Mouse (Mus musculus): ENCODE data around the gene Kcnma1. TPM values are rescaled to one million over a fixed set of nuclear protein-coding genes. Genes with fewer than 3 reads are reported as not detected.
A peak's percentile ranks its signal among the peaks of the same experiment; 100 is the strongest.

The Kcnma1 gene
- polyA plus RNA-seq (2012; rRNA removed) = 3.6 and 6.1 TPM in 2 replicates

- DNase-seq (ENCODE audit: low read depth, low spot score) = no peak
- 67% methylated on average over 3 of the region's 3 CpGs for WGBS
Measured at GRCm38 (mm10) chr14:24014391-24014790, at the start of gene Kcnma1. TSS of gene Kcnma1 (minus strand) at chr14:24014491.

- 40% methylated on average over 8 of the region's 8 CpGs for WGBS
- no peak for DNase-seq (ENCODE audit: low read depth, low spot score)
Measured at GRCm38 (mm10) chr14:24059747-24060146, 45.5 kb upstream of the Kcnma1 start.

- WGBS = 76% methylated on average over 4 of the region's 4 CpGs
- DNase-seq (ENCODE audit: low read depth, low spot score) = no peak
Measured at GRCm38 (mm10) chr14:24059287-24059686, 45.0 kb upstream of the Kcnma1 start.

GRCm38 (mm10) chr14:24051821-24052220 is 37.5 kb upstream of the Kcnma1 start:
- no peak for DNase-seq (ENCODE audit: low read depth, low spot score)
- 72% methylated on average over 2 of the region's 2 CpGs for WGBS

- WGBS = 56% methylated on average over 2 of the region's 2 CpGs
Measured at GRCm38 (mm10) chr14:24036609-24037008, 22.3 kb upstream of the Kcnma1 start.

GRCm38 (mm10) chr14:24036208-24036535 is 21.9 kb upstream of the Kcnma1 start:
- DNase-seq (ENCODE audit: low read depth, low spot score) = no peak
- 37% methylated on average over 4 of the region's 4 CpGs for WGBS

More at GRCm38 (mm10) chr14:24036609-24037008, 22.3 kb upstream of the Kcnma1 start:
- DNase-seq (ENCODE audit: low read depth, low spot score) = no peak

- DNase-seq (ENCODE audit: low read depth, low spot score) = no peak
- WGBS = 34% methylated on average over 11 of the region's 11 CpGs
Measured at GRCm38 (mm10) chr14:24035486-24036207, 21.4 kb upstream of the Kcnma1 start.

GRCm38 (mm10) chr14:24032876-24033389 is 18.6 kb upstream of the Kcnma1 start:
- 83% methylated on average over 7 of the region's 7 CpGs for WGBS
- no peak for DNase-seq (ENCODE audit: low read depth, low spot score)

- WGBS = 51% methylated on average over 3 of the region's 3 CpGs
- DNase-seq (ENCODE audit: low read depth, low spot score) = no peak
Measured at GRCm38 (mm10) chr14:24032201-24032600, 17.9 kb upstream of the Kcnma1 start.

GRCm38 (mm10) chr14:24020718-24021117 is 6.4 kb upstream of the Kcnma1 start:
- WGBS = 75% methylated on average over 4 of the region's 4 CpGs

GRCm38 (mm10) chr14:24009978-24010377 is 4.3 kb downstream of the Kcnma1 start:
- no peak for DNase-seq (ENCODE audit: low read depth, low spot score)
- WGBS = 80% methylated on average over 1 of the region's 1 CpGs

More at GRCm38 (mm10) chr14:24020718-24021117, 6.4 kb upstream of the Kcnma1 start:
- no peak for DNase-seq (ENCODE audit: low read depth, low spot score)

- peak; percentile 56 for DNase-seq (ENCODE audit: low read depth, low spot score)
- WGBS = 6% methylated on average over 7 of the region's 7 CpGs
Measured at GRCm38 (mm10) chr14:24008252-24008651, 6.0 kb downstream of the Kcnma1 start.

- no peak for DNase-seq (ENCODE audit: low read depth, low spot score)
- 24% methylated on average over 2 of the region's 2 CpGs for WGBS
Measured at GRCm38 (mm10) chr14:24006276-24006675, 8.0 kb downstream of the Kcnma1 start.

- DNase-seq (ENCODE audit: low read depth, low spot score) = no peak
Measured at GRCm38 (mm10) chr14:24004471-24005271, 9.6 kb downstream of the Kcnma1 start.

GRCm38 (mm10) chr14:24003450-24004381 is 10.6 kb downstream of the Kcnma1 start:
- 2% methylated on average over 68 of the region's 85 CpGs for WGBS

More at GRCm38 (mm10) chr14:24004471-24005271, 9.6 kb downstream of the Kcnma1 start:
- WGBS = under 1% methylated on average over 80 of the region's 82 CpGs

GRCm38 (mm10) chr14:24002647-24003046 is 11.6 kb downstream of the Kcnma1 start:
- WGBS = 49% methylated on average over 5 of the region's 5 CpGs
- DNase-seq (ENCODE audit: low read depth, low spot score) = no peak

More at GRCm38 (mm10) chr14:24003450-24004381, 10.6 kb downstream of the Kcnma1 start:
- DNase-seq (ENCODE audit: low read depth, low spot score) = no peak

GRCm38 (mm10) chr14:23997912-23998311 is 16.4 kb downstream of the Kcnma1 start:
- WGBS = 86% methylated on average over 6 of the region's 6 CpGs

GRCm38 (mm10) chr14:23995831-23996230 is 18.5 kb downstream of the Kcnma1 start:
- WGBS = 49% methylated on average over 3 of the region's 3 CpGs

More at GRCm38 (mm10) chr14:23997912-23998311, 16.4 kb downstream of the Kcnma1 start:
- DNase-seq (ENCODE audit: low read depth, low spot score) = no peak

GRCm38 (mm10) chr14:23990871-23991270 is 23.4 kb downstream of the Kcnma1 start:
- no peak for DNase-seq (ENCODE audit: low read depth, low spot score)
- WGBS = 94% methylated on average over 7 of the region's 7 CpGs

More at GRCm38 (mm10) chr14:23995831-23996230, 18.5 kb downstream of the Kcnma1 start:
- DNase-seq (ENCODE audit: low read depth, low spot score) = no peak

Data from large intestine, adult 2 months (tissue).